Comparison of ENCODE assay signal across 8 mouse cellular contexts in genomic region chr8:111597310-111597709, GRCm38 (mm10). TPM values are rescaled to one million over a fixed set of nuclear protein-coding genes. Genes with fewer than 3 reads are reported as not detected.
DNase-seq lines count a peak whose midpoint lies in the region; ATAC-seq and TF ChIP-seq lines count a peak whose summit lies in the region.

No protein-coding gene starts in this region.

- peak overlapping the region; percentile 28; the same call in 1 of the 2 replicates for H3K27ac ChIP-seq in limb, embryonic 13.5 days
- H3K27ac ChIP-seq in limb, embryonic 10.5 days: no peak overlapping the region
- 0 out of 2 replicates have a peak overlapping the region, but pooled peaks have one; percentile 39 for H3K27ac ChIP-seq in embryonic facial prominence, embryonic 13.5 days
- peak overlapping the region; percentile 82 for H3K27ac ChIP-seq in kidney, adult 2 months (ENCODE audit: insufficient read depth, low read depth, low read length)
- peak overlapping the region; percentile 60 for H3K27ac ChIP-seq in neural tube, embryonic 15.5 days (replicated peaks)

- TF ChIP-seq POLR2A in kidney, adult 2 months (IDR thresholded peaks at IDR 0.05; ENCODE audit: low read depth, low read length): no peak

- no peak for DNase-seq in limb, embryonic 10.5 days (ENCODE audit: low spot score)
- peak; percentile 86 for DNase-seq in kidney, adult 2 months
- no peak for DNase-seq in urinary bladder, adult 2 months (ENCODE audit: low spot score)
- no peak for DNase-seq in layer of hippocampus, adult 11-12 months (ENCODE audit: low spot score)

- H3K4me3 ChIP-seq in limb, embryonic 13.5 days: no peak overlapping the region
- no peak overlapping the region for H3K4me3 ChIP-seq in limb, embryonic 10.5 days
- no peak overlapping the region for H3K4me3 ChIP-seq in embryonic facial prominence, embryonic 13.5 days
- H3K4me3 ChIP-seq in kidney, adult 2 months (ENCODE audit: insufficient read depth, low read depth, low read length): no peak overlapping the region
- no peak overlapping the region for H3K4me3 ChIP-seq in neural tube, embryonic 15.5 days (replicated peaks)

- no peak overlapping the region for H3K9ac ChIP-seq in limb, embryonic 13.5 days
- no peak overlapping the region for H3K9ac ChIP-seq in embryonic facial prominence, embryonic 13.5 days
- no peak overlapping the region for H3K9ac ChIP-seq in neural tube, embryonic 15.5 days (replicated peaks)

- peaks cover 35% of the 10 kb centered on the region for H3K4me1 ChIP-seq in limb, embryonic 13.5 days
- peaks cover 24% of the 10 kb centered on the region for H3K4me1 ChIP-seq in limb, embryonic 10.5 days
- peaks cover 49% of the 10 kb centered on the region for H3K4me1 ChIP-seq in embryonic facial prominence, embryonic 13.5 days
- peaks cover 18% of the 10 kb centered on the region for H3K4me1 ChIP-seq in kidney, adult 2 months (ENCODE audit: control insufficient read depth, insufficient read depth, low read length)
- peaks cover 69% of the 10 kb centered on the region for H3K4me1 ChIP-seq in neural tube, embryonic 15.5 days

- H3K9me3 ChIP-seq in limb, embryonic 13.5 days: no peaks in the 10 kb centered on the region
- no peaks in the 10 kb centered on the region for H3K9me3 ChIP-seq in limb, embryonic 10.5 days (replicated peaks)
- H3K9me3 ChIP-seq in embryonic facial prominence, embryonic 13.5 days: no peaks in the 10 kb centered on the region
- no peaks in the 10 kb centered on the region for H3K9me3 ChIP-seq in neural tube, embryonic 15.5 days (replicated peaks)

- no peaks in the 10 kb centered on the region for H3K27me3 ChIP-seq in limb, embryonic 13.5 days
- H3K27me3 ChIP-seq in limb, embryonic 10.5 days (ENCODE audit: low read depth, poor library complexity, severe bottlenecking): no peaks in the 10 kb centered on the region
- no peaks in the 10 kb centered on the region for H3K27me3 ChIP-seq in embryonic facial prominence, embryonic 13.5 days
- no peaks in the 10 kb centered on the region for H3K27me3 ChIP-seq in kidney, adult 2 months (replicated peaks; ENCODE audit: control insufficient read depth, insufficient read depth, low read length)
- H3K27me3 ChIP-seq in neural tube, embryonic 15.5 days (replicated peaks): no peaks in the 10 kb centered on the region

- no peak overlapping the region for H3K4me2 ChIP-seq in limb, embryonic 13.5 days (replicated peaks)
- no peak overlapping the region for H3K4me2 ChIP-seq in embryonic facial prominence, embryonic 13.5 days
- H3K4me2 ChIP-seq in neural tube, embryonic 15.5 days: no peak overlapping the region

- no peak for TF ChIP-seq CTCF in kidney, adult 2 months (conservative IDR thresholded peaks at IDR 0.05; ENCODE audit: insufficient read depth, insufficient read length, low read depth, low read length)

- ATAC-seq in limb, embryonic 13.5 days (ENCODE audit: low FRiP score, low read depth): no peak; the same call in 1 of the 2 replicates
- no peak for ATAC-seq in embryonic facial prominence, embryonic 13.5 days (ENCODE audit: insufficient number of reproducible peaks, insufficient read depth, low FRiP score, low TSS enrichment, low read depth)
- no peak for ATAC-seq in neural tube, embryonic 15.5 days (ENCODE audit: low FRiP score)
- ATAC-seq in megakaryocyte, adult 5-6 weeks (ENCODE audit: poor library complexity, severe bottlenecking): no peak

- WGBS in limb, embryonic 13.5 days: 37% methylated on average over 1 of the region's 1 CpGs
- 42% methylated on average over 1 of the region's 1 CpGs for WGBS in limb, embryonic 10.5 days
- 55% methylated on average over 1 of the region's 1 CpGs for WGBS in embryonic facial prominence, embryonic 13.5 days
- WGBS in kidney, adult 2 months: 38% methylated on average over 1 of the region's 1 CpGs
- 32% methylated on average over 1 of the region's 1 CpGs for WGBS in neural tube, embryonic 15.5 days

- H3K36me3 ChIP-seq in limb, embryonic 13.5 days: 0 out of 2 replicates have a peak, but pooled peaks cover 3% of the 10 kb centered on the region
- H3K36me3 ChIP-seq in limb, embryonic 10.5 days: peaks cover 12% of the 10 kb centered on the region
- H3K36me3 ChIP-seq in embryonic facial prominence, embryonic 13.5 days: 0 out of 2 replicates have a peak, but pooled peaks cover 3% of the 10 kb centered on the region
- no peaks in the 10 kb centered on the region for H3K36me3 ChIP-seq in kidney, adult 2 months (ENCODE audit: control insufficient read depth, insufficient read depth, low read length)
- no peaks in the 10 kb centered on the region for H3K36me3 ChIP-seq in neural tube, embryonic 15.5 days

RNA-seq across cellular contexts. Expression of gene Ldhd, which starts 32.9 kb away (rescaled TPM):
- 0.22 and 0.41 TPM in 2 replicates for polyA plus RNA-seq in limb, embryonic 13.5 days (2015; fragmentation: Nextera tagmentation; extraction: Ambion mirVana)
- polyA plus RNA-seq in limb, embryonic 10.5 days (2016; fragmentation: Nextera tagmentation; extraction: Ambion mirVana): 0.11 and 0.25 TPM in 2 replicates
- polyA plus RNA-seq in embryonic facial prominence, embryonic 13.5 days (2015; fragmentation: Nextera tagmentation; extraction: Ambion mirVana): 0.41 and 0.44 TPM in 2 replicates
- 336 and 441 TPM in 2 replicates for polyA plus RNA-seq in kidney, adult 2 months (2012; rRNA removed)
- 0.93 and 1.5 TPM in 2 replicates for polyA plus RNA-seq in neural tube, embryonic 15.5 days (2015; fragmentation: Nextera tagmentation; extraction: Ambion mirVana)
- polyA plus RNA-seq in urinary bladder, adult 2 months (2012; rRNA removed): 15.3 and 20.2 TPM in 2 replicates
- 0.05 TPM in 1 of 2 replicates, not detected in the other for total RNA-seq in megakaryocyte, adult 5-6 weeks (2015)
- total RNA-seq in megakaryocyte, adult 5-6 weeks (2017): 0.07 TPM in 1 of 2 replicates, not detected in the other

RNA-seq across cellular contexts. Expression of gene Zfp1, which starts 45.9 kb away (rescaled TPM):
- 27.5 and 29.6 TPM in 2 replicates for polyA plus RNA-seq in limb, embryonic 13.5 days (2015; fragmentation: Nextera tagmentation; extraction: Ambion mirVana)
- 21.6 and 21.7 TPM in 2 replicates for polyA plus RNA-seq in limb, embryonic 10.5 days (2016; fragmentation: Nextera tagmentation; extraction: Ambion mirVana)
- polyA plus RNA-seq in embryonic facial prominence, embryonic 13.5 days (2015; fragmentation: Nextera tagmentation; extraction: Ambion mirVana): 29.6 and 30.2 TPM in 2 replicates
- polyA plus RNA-seq in kidney, adult 2 months (2012; rRNA removed): 6.6 and 7.5 TPM in 2 replicates
- polyA plus RNA-seq in neural tube, embryonic 15.5 days (2015; fragmentation: Nextera tagmentation; extraction: Ambion mirVana): 26.9 TPM in 2 replicates
- 14.5 and 15.6 TPM in 2 replicates for polyA plus RNA-seq in urinary bladder, adult 2 months (2012; rRNA removed)
- total RNA-seq in megakaryocyte, adult 5-6 weeks (2015): 5.3 and 7.2 TPM in 2 replicates
- 8.3 and 10.9 TPM in 2 replicates for total RNA-seq in megakaryocyte, adult 5-6 weeks (2017)

Comparison
In these comparisons a context has a peak if more than half of its experiments do, and no peak if none do; other contexts are left out.
1. RNA of gene Ldhd, which starts 32.9 kb away (polyA plus RNA-seq): 336 to 441 TPM in kidney, adult 2 months; 15.3 to 20.2 TPM in urinary bladder, adult 2 months, 0.93 to 1.5 TPM in neural tube, embryonic 15.5 days, 0.41 to 0.44 TPM in embryonic facial prominence, embryonic 13.5 days, 0.22 to 0.41 TPM in limb, embryonic 13.5 days and 0.11 to 0.25 TPM in limb, embryonic 10.5 days; every median in the first group is over 10 times any median in the second.